Mouse (Mus musculus) kidney, adult 10 weeks (tissue): ENCODE data around the gene Tmem182. TPM values are rescaled to one million over a fixed set of nuclear protein-coding genes. Genes with fewer than 3 reads are reported as not detected.

Experiments used
- polyA plus RNA-seq: library from polyadenylated mRNA; stranded (reverse); fragments of 350-450 nt; fragmentation: Illumina TruSeq; extraction: RNeasy Lipid Tissue Mini Kit (QIAGEN cat#74804); gene quantifications from one replicate; pipeline ENCODE4 v1.2.3, GENCODE M21; 2014; ENCODE audit warnings: low read depth, low replicate concordance

Tmem182 gene
- 4.1 TPM for polyA plus RNA-seq

GRCm38 (mm10) chr1:40805351-40805750 lies at the start of gene Tmem182:
TSS of gene Tmem182 (plus strand) at chr1:40805601.

DNA sequence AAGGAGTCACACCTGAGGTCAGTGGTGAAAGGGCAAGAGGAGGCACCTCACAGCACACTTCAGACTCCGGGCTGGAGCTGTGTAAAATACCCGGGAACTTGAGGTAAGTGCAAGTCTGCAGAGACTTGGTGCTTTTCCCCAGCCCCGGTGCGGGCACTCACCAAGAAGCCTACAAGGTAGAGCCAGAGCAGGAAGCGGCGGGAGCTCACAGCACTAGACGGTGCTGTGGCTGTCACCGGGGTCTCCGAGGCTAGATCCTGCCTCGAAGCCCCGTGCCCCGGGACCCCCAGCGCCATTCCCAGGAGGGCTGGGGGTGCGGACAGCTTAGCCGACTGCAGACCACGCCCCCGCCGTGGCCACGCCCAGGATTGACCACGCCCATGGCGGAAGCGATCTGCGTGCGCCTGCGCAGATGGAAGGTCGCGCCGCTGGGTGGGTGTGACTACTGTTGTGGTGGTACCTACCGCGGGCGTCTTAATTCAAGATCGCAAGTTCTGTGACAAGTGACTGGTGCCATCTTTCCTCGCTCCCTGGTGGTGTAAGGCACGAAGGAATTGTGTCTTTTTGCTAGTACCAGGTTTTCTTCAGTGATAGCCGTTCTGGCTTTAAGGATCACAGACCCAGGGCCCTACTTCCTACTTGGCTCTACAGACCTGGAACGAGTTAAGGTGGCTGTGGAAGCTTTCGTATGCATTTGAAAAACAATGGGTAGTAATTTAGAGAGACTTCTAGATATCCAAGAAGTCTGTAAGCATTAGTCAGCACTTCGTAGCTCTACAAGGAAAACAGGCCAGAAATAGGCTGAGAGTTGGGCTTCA lies 14.9 kb upstream of the Tmem182 start, which contains the start of gene Mfsd9:
Mfsd9 (minus strand) TSS at position 364 of the 818 bp plus-strand sequence.

Other genes starting within 250 kb of the Tmem182 start
- 3.7 TPM for gene Slc9a4, start 225.5 kb upstream of the Tmem182 start, polyA plus RNA-seq
- gene Slc9a2, start 125.0 kb upstream of the Tmem182 start, polyA plus RNA-seq, result 26.5 TPM
- 31.5 TPM for gene Mfsd9, start 14.9 kb upstream of the Tmem182 start, polyA plus RNA-seq